Mouse (Mus musculus) liver (tissue): ENCODE results near the gene Ftl1.
"Not testable (repeated sequence)": the region's sequence is repeated elsewhere in the genome, so short reads cannot be mapped to it uniquely, and the experiment has no call there.

Source experiments
- DNase-seq: peaks from one replicate; pipeline ENCODE4 v3.0.0-alpha.2; 2020; ENCODE audit warnings: mixed read lengths

Gene Ftl1

GRCm38 (mm10) chr7:45475291-45475969 is 15.7 kb upstream of the Ftl1 start:
- DNase-seq, result peak; percentile 63

- peak; percentile 85 for DNase-seq
These were observed 11.2 kb upstream of the Ftl1 start for GRCm38 (mm10) chr7:45470869-45471268.

- DNase-seq, result no peak
These were observed 7.5 kb upstream of the Ftl1 start for GRCm38 (mm10) chr7:45467090-45467670.

- DNase-seq, result peak; percentile 96
These were observed 6.8 kb upstream of the Ftl1 start, which contains the start of gene Bax for GRCm38 (mm10) chr7:45466283-45467089. Gene Bax, minus strand, starts transcription at chr7:45466898.

GRCm38 (mm10) chr7:45465549-45465948 is 5.9 kb upstream of the Ftl1 start:
- DNase-seq, result no peak

- DNase-seq, result no peak
These were observed 5.4 kb upstream of the Ftl1 start for GRCm38 (mm10) chr7:45465112-45465511.

GRCm38 (mm10) chr7:45463987-45464778 is 4.5 kb upstream of the Ftl1 start:
- DNase-seq, result no peak

- not testable (repeated sequence) for DNase-seq
These were observed 3.2 kb upstream of the Ftl1 start for GRCm38 (mm10) chr7:45462868-45463267.

- DNase-seq, result no peak
These were observed 2.6 kb upstream of the Ftl1 start for GRCm38 (mm10) chr7:45462325-45462724.

GRCm38 (mm10) chr7:45461781-45462180 is 2.1 kb upstream of the Ftl1 start:
- DNase-seq, result no peak

- DNase-seq, result peak; percentile 57
These were observed 1.6 kb upstream of the Ftl1 start for GRCm38 (mm10) chr7:45461326-45461725.

- peak; percentile 95 for DNase-seq
These were observed 1.2 kb upstream of the Ftl1 start for GRCm38 (mm10) chr7:45460860-45461314.

GRCm38 (mm10) chr7:45460377-45460776 is 693 bp upstream of the Ftl1 start:
- no peak for DNase-seq

GRCm38 (mm10) chr7:45458748-45459563 is 728 bp downstream of the Ftl1 start:
- DNase-seq, result peak; percentile 86

- peak; percentile 65 for DNase-seq
These were observed 2.3 kb downstream of the Ftl1 start for GRCm38 (mm10) chr7:45457204-45458060.

GRCm38 (mm10) chr7:45456721-45457203 is 2.9 kb downstream of the Ftl1 start:
- DNase-seq, result no peak

- peak; percentile 5 for DNase-seq
These were observed 3.6 kb downstream of the Ftl1 start for GRCm38 (mm10) chr7:45455932-45456696.

- no peak for DNase-seq
These were observed 4.7 kb downstream of the Ftl1 start for GRCm38 (mm10) chr7:45454971-45455370.

- peak; percentile 90 for DNase-seq
These were observed 8.2 kb downstream of the Ftl1 start for GRCm38 (mm10) chr7:45451344-45451982.
